Mouse (Mus musculus): ENCODE measurements around the gene Cd38.

- TF ChIP-seq CTCF (IDR thresholded peaks at IDR 0.05; ENCODE audit: borderline replicate concordance, extremely low read depth, insufficient read depth, insufficient read length) = no peak
- TF ChIP-seq POLR2A (IDR thresholded peaks at IDR 0.05; ENCODE audit: borderline replicate concordance, extremely low read depth, insufficient read depth, insufficient read length, poor library complexity, severe bottlenecking) = no peak
Measured at GRCm38 (mm10) chr5:43909213-43909612, 40.9 kb downstream of the Cd38 start.
